Mouse (Mus musculus): ENCODE results near the gene Zfp626. TPM values are rescaled to one million over a fixed set of nuclear protein-coding genes. Genes with fewer than 3 reads are reported as not detected.

The Zfp626 gene
- total and polyA plus RNA-seq, 2 experiments from 2014 or later: 0.81 to 7.3 TPM

DNA sequence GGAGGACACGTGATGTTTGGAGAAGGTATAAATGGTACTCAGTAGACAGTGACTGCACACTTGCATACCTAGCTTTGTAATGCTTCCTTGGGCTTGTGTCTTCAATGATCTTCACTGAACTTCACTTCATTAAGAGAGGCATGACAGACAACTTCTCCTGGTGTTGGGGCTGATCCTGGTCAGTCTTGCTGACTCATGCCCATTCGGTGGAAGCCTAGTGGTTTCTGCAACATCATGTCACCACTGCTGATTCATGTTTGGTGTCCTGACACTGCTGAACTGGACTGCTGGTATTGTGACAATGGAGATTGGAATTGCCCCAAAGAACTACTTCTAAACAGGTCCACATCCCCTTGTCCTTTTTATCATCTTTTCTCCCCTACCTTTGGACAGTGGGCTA lies 27.1 kb downstream of the Zfp626 start:
- ATAC-seq (ENCODE audit: low FRiP score): no peak
- WGBS: 85% methylated on average over 2 of the region's 2 CpGs
- no peak for DNase-seq (ENCODE audit: low spot score)

DNA sequence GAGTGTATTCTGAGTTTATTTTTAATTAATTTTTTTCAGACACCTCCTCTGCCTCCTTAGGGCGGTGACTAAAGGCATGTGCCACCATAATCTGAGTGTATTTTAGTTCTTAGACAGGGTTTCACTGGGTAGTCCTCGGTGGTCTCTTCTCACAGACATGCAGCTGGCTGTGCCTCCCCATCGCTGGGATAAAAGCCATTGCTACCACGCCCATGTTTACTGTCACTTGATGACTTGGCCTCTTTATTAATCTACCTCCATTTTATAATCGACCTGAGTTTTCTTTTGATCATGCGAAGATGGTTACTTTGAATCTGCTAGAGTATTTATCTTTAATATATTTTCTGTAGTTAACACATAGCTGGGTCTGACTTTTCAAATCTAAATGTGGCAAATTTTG lies 30.9 kb downstream of the Zfp626 start:
- no peak for TF ChIP-seq CTCF (IDR thresholded peaks at IDR 0.05)
- Histone ChIP-seq H3K36me3 (ENCODE audit: insufficient read depth, low read length) (no peaks in the 10 kb centered on the region), H3K4me1 (ENCODE audit: insufficient read depth, low read length) (no peaks in the 10 kb centered on the region), H3K27ac (ENCODE audit: low read depth, low read length) (peak overlapping the region; percentile 81), H3K4me3 (ENCODE audit: low read depth, low read length) (peak overlapping the region; percentile 42), H3K9me3 (ENCODE audit: low read length) (no peaks in the 10 kb centered on the region), H3K4me2 (ENCODE audit: low read depth, low read length, poor library complexity, severe bottlenecking) (peak overlapping the region; percentile 60), H3K27me3 (ENCODE audit: insufficient read depth, low read length) (no peaks in the 10 kb centered on the region), H3K9ac (replicated peaks; ENCODE audit: low read length, poor library complexity, severe bottlenecking) (peak overlapping the region; percentile 59)
- DNase-seq (ENCODE audit: low spot score) (peak; percentile 19), ATAC-seq (ENCODE audit: low FRiP score) (peak; percentile 47; the same call in 1 of the 2 replicates)
- 21% methylated on average over 6 of the region's 6 CpGs for WGBS

More for the DNA sequence above, 27.1 kb downstream of the Zfp626 start:
- Histone ChIP-seq H3K9me3 (ENCODE audit: low read length) (no peaks in the 10 kb centered on the region), H3K4me1 (ENCODE audit: insufficient read depth, low read length) (no peaks in the 10 kb centered on the region), H3K27ac (ENCODE audit: low read depth, low read length) (no peak overlapping the region), H3K36me3 (ENCODE audit: insufficient read depth, low read length) (no peaks in the 10 kb centered on the region), H3K27me3 (ENCODE audit: insufficient read depth, low read length) (no peaks in the 10 kb centered on the region), H3K4me2 (ENCODE audit: low read depth, low read length, poor library complexity, severe bottlenecking) (no peak overlapping the region), H3K9ac (replicated peaks; ENCODE audit: low read length, poor library complexity, severe bottlenecking) (no peak overlapping the region), H3K4me3 (ENCODE audit: low read depth, low read length) (no peak overlapping the region)
- TF ChIP-seq CTCF (IDR thresholded peaks at IDR 0.05): no peak

DNA sequence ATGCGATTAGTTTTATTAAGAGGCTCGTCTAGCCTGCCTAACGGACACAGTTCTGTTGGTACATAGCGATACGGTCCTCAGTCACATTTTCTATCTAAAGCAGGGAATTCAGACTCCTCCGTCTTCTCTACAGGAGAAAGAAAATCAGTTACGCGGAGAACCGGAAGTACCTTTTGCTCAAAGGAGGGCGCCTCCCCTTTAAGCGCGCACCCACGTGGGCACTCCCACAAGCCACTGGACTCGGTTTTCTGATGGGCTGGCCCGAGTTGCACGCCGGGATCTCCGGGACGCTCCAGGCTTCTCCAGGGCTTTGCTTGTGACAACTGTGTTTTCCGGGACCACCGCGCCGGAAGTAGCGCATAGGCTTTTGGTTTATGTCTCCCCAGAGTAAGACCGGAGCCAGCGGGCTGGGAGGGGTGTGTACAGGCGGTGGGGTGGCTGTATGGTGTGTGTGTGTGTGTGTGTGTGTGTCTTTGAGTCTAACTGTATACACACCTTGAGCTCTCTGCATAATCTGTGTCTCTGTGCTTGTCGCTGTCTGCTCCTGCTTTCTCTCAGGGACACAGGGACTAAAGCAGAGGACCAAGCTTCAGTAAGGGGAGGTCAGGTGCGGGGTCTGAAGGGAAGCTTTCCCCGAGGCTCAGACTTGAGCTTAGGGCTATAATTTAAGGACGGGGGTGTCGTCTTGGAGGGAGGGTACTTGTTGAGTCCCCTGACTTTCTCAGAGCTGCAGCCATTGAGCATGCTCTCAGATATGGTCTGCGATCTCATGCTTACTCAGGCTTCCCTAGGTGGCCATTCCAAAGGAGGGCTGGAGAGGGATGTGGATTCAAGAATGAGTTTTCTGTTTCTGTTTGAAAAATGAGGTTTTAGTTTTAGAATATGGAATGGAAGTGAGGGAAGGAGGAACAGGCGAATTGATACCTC lies 31.6 kb downstream of the Zfp626 start, which contains the start of gene Zfp59:
Gene Zfp59 (plus strand): TSS at position 285 of the 927 bp plus-strand sequence.
- peak; percentile 98 for ATAC-seq (ENCODE audit: low FRiP score)

DNA sequence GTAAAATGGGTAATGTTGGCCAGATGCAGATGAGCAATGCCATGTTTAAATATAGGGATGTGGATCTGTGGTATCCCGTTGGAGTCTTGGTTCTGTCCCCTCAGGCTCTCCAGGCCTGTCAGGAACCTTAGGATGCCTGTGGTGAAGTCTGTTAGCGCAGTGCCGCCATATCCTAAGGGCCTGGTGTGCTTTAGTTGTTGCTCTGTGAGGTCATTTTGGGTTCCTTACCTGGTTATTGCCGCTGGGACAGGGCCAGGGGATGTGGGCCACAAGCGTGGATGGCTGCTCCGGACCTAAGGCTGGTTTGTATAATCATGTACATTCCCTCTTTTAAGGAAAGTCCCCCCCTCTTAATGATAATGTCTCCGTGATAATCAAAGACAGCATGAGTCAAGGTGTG lies 32.6 kb downstream of the Zfp626 start:
- Histone ChIP-seq H3K36me3 (ENCODE audit: insufficient read depth, low read length) (peaks cover under 1% of the 10 kb centered on the region; the same call in 1 of the 2 replicates), H3K9me3 (ENCODE audit: low read length) (no peaks in the 10 kb centered on the region), H3K27me3 (ENCODE audit: insufficient read depth, low read length) (no peaks in the 10 kb centered on the region), H3K4me3 (ENCODE audit: low read depth, low read length) (no peak overlapping the region), H3K4me2 (ENCODE audit: low read depth, low read length, poor library complexity, severe bottlenecking) (peak overlapping the region; percentile 60; the same call in 1 of the 2 replicates), H3K27ac (ENCODE audit: low read depth, low read length) (no peak overlapping the region), H3K9ac (replicated peaks; ENCODE audit: low read length, poor library complexity, severe bottlenecking) (no peak overlapping the region), H3K4me1 (ENCODE audit: insufficient read depth, low read length) (no peaks in the 10 kb centered on the region)
- 93% methylated on average over 7 of the region's 7 CpGs for WGBS
- DNase-seq (ENCODE audit: low spot score) (no peak), ATAC-seq (ENCODE audit: low FRiP score) (no peak)
- no peak for TF ChIP-seq CTCF (IDR thresholded peaks at IDR 0.05)

More for the DNA sequence above, 31.6 kb downstream of the Zfp626 start, which contains the start of gene Zfp59:
- Histone ChIP-seq H3K4me1 (ENCODE audit: insufficient read depth, low read length) (no peaks in the 10 kb centered on the region), H3K4me2 (ENCODE audit: low read depth, low read length, poor library complexity, severe bottlenecking) (peak within 1 kb of the TSS; percentile 60), H3K36me3 (ENCODE audit: insufficient read depth, low read length) (no peaks in the 10 kb centered on the region), H3K9ac (replicated peaks; ENCODE audit: low read length, poor library complexity, severe bottlenecking) (peak within 1 kb of the TSS; percentile 59), H3K9me3 (ENCODE audit: low read length) (no peaks in the 10 kb centered on the region), H3K27ac (ENCODE audit: low read depth, low read length) (peak within 1 kb of the TSS; percentile 81), H3K4me3 (ENCODE audit: low read depth, low read length) (peak within 1 kb of the TSS; percentile 42), H3K27me3 (ENCODE audit: insufficient read depth, low read length) (no peaks in the 10 kb centered on the region)
- 0 out of 2 replicates have a peak, but pooled peaks have one; percentile 9 for TF ChIP-seq CTCF (IDR thresholded peaks at IDR 0.05)
- peak; percentile 94 for DNase-seq (ENCODE audit: low spot score)
- WGBS: 4% methylated on average over 33 of the region's 34 CpGs

DNA sequence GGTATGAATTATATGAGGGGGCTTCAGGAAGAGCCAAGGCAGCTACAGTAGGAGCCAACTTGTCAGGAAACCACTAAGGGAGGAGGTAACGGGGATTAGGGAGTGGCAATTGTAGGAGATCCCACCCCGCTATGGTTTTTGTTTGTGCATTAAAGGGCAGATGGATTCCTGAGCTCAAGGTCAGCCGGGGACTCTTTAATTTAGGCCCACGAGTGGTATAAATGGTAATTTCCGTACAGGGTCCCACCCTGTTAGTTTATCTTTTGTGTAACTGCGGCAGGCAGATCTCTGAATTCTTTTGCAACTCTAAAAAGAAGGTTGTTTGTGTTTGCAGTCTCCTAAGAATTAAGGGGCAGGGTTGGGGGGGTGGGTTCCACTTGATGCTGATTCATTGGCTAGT lies 33.1 kb downstream of the Zfp626 start:
- H3K9me3 ChIP-seq (ENCODE audit: low read length): no peaks in the 10 kb centered on the region
- H3K4me1 ChIP-seq (ENCODE audit: insufficient read depth, low read length): no peaks in the 10 kb centered on the region
- 84% methylated on average over 6 of the region's 6 CpGs for WGBS
- no peak overlapping the region for H3K4me2 ChIP-seq (ENCODE audit: low read depth, low read length, poor library complexity, severe bottlenecking)
- TF ChIP-seq CTCF (IDR thresholded peaks at IDR 0.05): no peak
- ATAC-seq (ENCODE audit: low FRiP score) (no peak), DNase-seq (ENCODE audit: low spot score) (no peak)
- no peak overlapping the region for H3K27ac ChIP-seq (ENCODE audit: low read depth, low read length)
- H3K4me3 ChIP-seq (ENCODE audit: low read depth, low read length): no peak overlapping the region
- peaks cover 5% of the 10 kb centered on the region for H3K36me3 ChIP-seq (ENCODE audit: insufficient read depth, low read length)
- no peak overlapping the region for H3K9ac ChIP-seq (replicated peaks; ENCODE audit: low read length, poor library complexity, severe bottlenecking)
- H3K27me3 ChIP-seq (ENCODE audit: insufficient read depth, low read length): no peaks in the 10 kb centered on the region

DNA sequence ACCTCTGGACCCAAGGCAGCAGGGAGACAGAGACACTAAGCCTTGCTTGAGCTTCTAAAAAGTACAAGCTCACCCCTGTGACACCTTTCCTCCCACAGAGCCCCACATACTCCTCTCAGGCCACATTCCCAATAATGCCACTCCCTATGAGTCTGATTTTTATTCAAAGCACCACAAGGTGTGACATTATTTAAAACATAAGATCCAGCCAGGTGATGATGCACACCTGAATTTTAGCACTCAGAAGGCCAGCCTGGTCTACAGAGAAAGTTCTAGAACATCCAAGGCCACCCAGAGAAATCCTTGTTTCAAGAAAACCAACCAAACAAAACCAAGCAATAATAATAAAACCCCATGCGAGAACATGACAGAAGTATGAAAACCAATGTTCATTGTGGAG lies 50.2 kb downstream of the Zfp626 start, which contains the start of gene Zfp607a:
Gene Zfp607a (plus strand): TSS at position 301 of the 400 bp plus-strand sequence.
- WGBS: 96% methylated on average over 1 of the region's 1 CpGs
- Histone ChIP-seq H3K9me3 (ENCODE audit: low read length) (no peaks in the 10 kb centered on the region), H3K36me3 (ENCODE audit: insufficient read depth, low read length) (peaks cover 7% of the 10 kb centered on the region), H3K9ac (replicated peaks; ENCODE audit: low read length, poor library complexity, severe bottlenecking) (no peak within 1 kb of the TSS), H3K27me3 (ENCODE audit: insufficient read depth, low read length) (no peaks in the 10 kb centered on the region), H3K4me1 (ENCODE audit: insufficient read depth, low read length) (no peaks in the 10 kb centered on the region), H3K4me2 (ENCODE audit: low read depth, low read length, poor library complexity, severe bottlenecking) (no peak within 1 kb of the TSS), H3K27ac (ENCODE audit: low read depth, low read length) (no peak within 1 kb of the TSS), H3K4me3 (ENCODE audit: low read depth, low read length) (no peak within 1 kb of the TSS)
- DNase-seq (ENCODE audit: low spot score) (no peak), ATAC-seq (ENCODE audit: low FRiP score) (no peak)
- TF ChIP-seq CTCF (IDR thresholded peaks at IDR 0.05): no peak
